Mouse (Mus musculus) 3134 (cell line): ENCODE results near the gene Gm35315.
"Not testable (repeated sequence)": the region's sequence is repeated elsewhere in the genome, so short reads cannot be mapped to it uniquely, and the experiment has no call there.

Source experiments
- DNase-seq: peaks from one replicate; pipeline ENCODE4 v3.0.0-alpha.2; 2011; ENCODE audit warnings: low spot score; ENCODE audit not compliant: insufficient read length; ENCODE audit errors: extremely low read depth

Gene Gm35315

GRCm38 (mm10) chr5:110102429-110102828, 8.2 kb upstream of the Gm35315 start:
- DNase-seq: no peak

- DNase-seq: peak; percentile 23
These were observed 7.6 kb upstream of the Gm35315 start for GRCm38 (mm10) chr5:110101716-110102347.

GRCm38 (mm10) chr5:110100921-110101631, 6.9 kb upstream of the Gm35315 start:
- peak; percentile 31 for DNase-seq

- DNase-seq: peak; percentile 14
These were observed 5.7 kb upstream of the Gm35315 start, which contains the start of gene Plcxd1 for GRCm38 (mm10) chr5:110099656-110100580. Gene Plcxd1 (plus strand): TSS chr5:110099969.

GRCm38 (mm10) chr5:110098991-110099477, 4.8 kb upstream of the Gm35315 start:
- DNase-seq: no peak

- DNase-seq: no peak
These were observed 610 bp upstream of the Gm35315 start for GRCm38 (mm10) chr5:110094847-110095213.

- DNase-seq: no peak
These were observed 2.7 kb downstream of the Gm35315 start for GRCm38 (mm10) chr5:110091546-110091945.

- DNase-seq: no peak
These were observed 7.9 kb downstream of the Gm35315 start for GRCm38 (mm10) chr5:110086161-110086866.

- no peak for DNase-seq
These were observed 11.3 kb downstream of the Gm35315 start for GRCm38 (mm10) chr5:110082961-110083360.

GRCm38 (mm10) chr5:110072413-110072812, 21.8 kb downstream of the Gm35315 start, which contains the start of gene Gm17655:
Gene Gm17655 (minus strand): TSS chr5:110072513.
- not testable (repeated sequence) for DNase-seq

- DNase-seq: peak; percentile 76
These were observed 36.4 kb downstream of the Gm35315 start for GRCm38 (mm10) chr5:110057637-110058408.
